ENCODE assay signal across 34 mouse cellular contexts in genomic region chr10:17177054-17177453, GRCm38 (mm10).
DNase-seq lines count a peak whose midpoint lies in the region; ATAC-seq lines count a peak whose summit lies in the region.
"Had no signal": no experiment of that assay in that cellular context is flagged by ENCODE, and none has a peak within 500 bp of the region (broad histone marks: within the 10 kb centered on the region; RNA-seq: fewer than 3 reads in every experiment).

No protein-coding gene starts in this region.

- WGBS in midbrain, embryonic 11.5 days: 52% methylated on average over 1 of the region's 1 CpGs
- WGBS in midbrain, embryonic 15.5 days: 38% methylated on average over 1 of the region's 1 CpGs

- no peak overlapping the region for H3K4me2 ChIP-seq in midbrain, embryonic 11.5 days
- H3K4me2 ChIP-seq in midbrain, embryonic 15.5 days: no peak overlapping the region
- H3K4me2 ChIP-seq: embryonic facial prominence, embryonic 15.5 days; forebrain, embryonic 13.5 days; heart, embryonic 11.5 days; limb, embryonic 15.5 days; liver, embryonic 13.5 days had no signal

- H3K27me3 ChIP-seq in midbrain, embryonic 11.5 days (ENCODE audit: control insufficient read depth, insufficient read depth, low read length): no peaks in the 10 kb centered on the region
- no peaks in the 10 kb centered on the region for H3K27me3 ChIP-seq in midbrain, embryonic 15.5 days (replicated peaks)
- H3K27me3 ChIP-seq: embryonic facial prominence, embryonic 15.5 days; forebrain, embryonic 13.5 days; limb, embryonic 15.5 days; liver, embryonic 13.5 days; megakaryocyte, embryonic 14.5 days had no signal

- peak; percentile 72; the same call in 1 of the 2 replicates for ATAC-seq in midbrain, embryonic 11.5 days (ENCODE audit: low FRiP score)
- no peak for ATAC-seq in midbrain, embryonic 15.5 days (replicated peaks)
- ATAC-seq: forebrain, embryonic 13.5 days; hindbrain, embryonic 16.5 days; intestine, embryonic 16.5 days; lung, postnatal 0 days had no signal

- H3K36me3 ChIP-seq in midbrain, embryonic 11.5 days (ENCODE audit: control insufficient read depth, insufficient read depth, low read length): no peaks in the 10 kb centered on the region
- no peaks in the 10 kb centered on the region for H3K36me3 ChIP-seq in midbrain, embryonic 15.5 days (replicated peaks)
- H3K36me3 ChIP-seq: embryonic facial prominence, embryonic 10.5 days; embryonic facial prominence, embryonic 15.5 days; limb, embryonic 10.5 days; limb, embryonic 15.5 days; liver, embryonic 13.5 days had no signal

- no peaks in the 10 kb centered on the region for H3K4me1 ChIP-seq in midbrain, embryonic 11.5 days (ENCODE audit: control insufficient read depth, insufficient read depth, low read length)
- no peaks in the 10 kb centered on the region for H3K4me1 ChIP-seq in midbrain, embryonic 15.5 days
- H3K4me1 ChIP-seq: embryonic facial prominence, embryonic 15.5 days; limb, embryonic 15.5 days; liver, embryonic 13.5 days had no signal

- no peak overlapping the region for H3K4me3 ChIP-seq in midbrain, embryonic 11.5 days (ENCODE audit: low read depth, low read length)
- H3K4me3 ChIP-seq in midbrain, embryonic 15.5 days: no peak overlapping the region
- H3K4me3 ChIP-seq: embryonic facial prominence, embryonic 10.5 days; embryonic facial prominence, embryonic 15.5 days; forebrain, embryonic 13.5 days; limb, embryonic 10.5 days; limb, embryonic 15.5 days; liver, embryonic 13.5 days; megakaryocyte, embryonic 14.5 days; myocyte had no signal

- no peaks in the 10 kb centered on the region for H3K9me3 ChIP-seq in midbrain, embryonic 11.5 days (ENCODE audit: control insufficient read depth, low read length)
- no peaks in the 10 kb centered on the region for H3K9me3 ChIP-seq in midbrain, embryonic 15.5 days
- H3K9me3 ChIP-seq: embryonic facial prominence, embryonic 10.5 days; embryonic facial prominence, embryonic 15.5 days; forebrain, embryonic 13.5 days; limb, embryonic 10.5 days; limb, embryonic 15.5 days; liver, embryonic 13.5 days; megakaryocyte, embryonic 14.5 days had no signal

- DNase-seq in embryo, embryonic 10 days (ENCODE audit: low spot score): peak; percentile 40
- DNase-seq in embryo, embryonic 9.5 days (ENCODE audit: extremely low spot score): no peak
- DNase-seq in midbrain, embryonic 11.5 days (ENCODE audit: low spot score, missing footprints): no peak
- DNase-seq in R1 (ENCODE audit: low read depth, low spot score): peak; percentile 83
- DNase-seq in spleen, adult 12 weeks (ENCODE audit: low spot score): no peak
- no peak for DNase-seq in layer of hippocampus, adult 8-10 months (ENCODE audit: low spot score in 2 of 2)
- DNase-seq: adrenal gland, postnatal 14 days; cerebellum, adult 11 months; cerebellum, adult 9-10 months; cerebellum, postnatal 36 days; gastrocnemius, postnatal 25 days; heart, adult 18-20 months; heart, postnatal 36 days; kidney, adult 8-10 months; layer of hippocampus, adult 9-11 months; liver, embryonic 13.5 days; lung, adult 18-20 months; lung, postnatal 4 days; right cerebral cortex, postnatal 25 days; spleen, adult 18-20 months; thymus, postnatal 14 days had no signal

- H3K9ac ChIP-seq in midbrain, embryonic 11.5 days (ENCODE audit: low read length): no peak overlapping the region
- no peak overlapping the region for H3K9ac ChIP-seq in midbrain, embryonic 15.5 days
- H3K9ac ChIP-seq: embryonic facial prominence, embryonic 15.5 days; forebrain, embryonic 13.5 days; limb, embryonic 15.5 days; liver, embryonic 13.5 days had no signal

- no peak overlapping the region for H3K27ac ChIP-seq in midbrain, embryonic 11.5 days (ENCODE audit: low read depth, low read length)
- no peak overlapping the region for H3K27ac ChIP-seq in midbrain, embryonic 15.5 days
- H3K27ac ChIP-seq: embryonic facial prominence, embryonic 10.5 days; embryonic facial prominence, embryonic 15.5 days; forebrain, embryonic 13.5 days; kidney, postnatal 0 days; limb, embryonic 10.5 days; limb, embryonic 15.5 days; liver, embryonic 13.5 days had no signal

Comparison
In these comparisons a context has a peak if more than half of its experiments do, and no peak if none do; other contexts are left out.
1. DNase-seq: peak in embryo, embryonic 10 days (single experiment) and R1 (single experiment); none in embryo, embryonic 9.5 days (single experiment), midbrain, embryonic 11.5 days (single experiment), spleen, adult 12 weeks (single experiment) and layer of hippocampus, adult 8-10 months (0 of 2).